Mouse (Mus musculus): ENCODE results near the gene Adam8.

DNA sequence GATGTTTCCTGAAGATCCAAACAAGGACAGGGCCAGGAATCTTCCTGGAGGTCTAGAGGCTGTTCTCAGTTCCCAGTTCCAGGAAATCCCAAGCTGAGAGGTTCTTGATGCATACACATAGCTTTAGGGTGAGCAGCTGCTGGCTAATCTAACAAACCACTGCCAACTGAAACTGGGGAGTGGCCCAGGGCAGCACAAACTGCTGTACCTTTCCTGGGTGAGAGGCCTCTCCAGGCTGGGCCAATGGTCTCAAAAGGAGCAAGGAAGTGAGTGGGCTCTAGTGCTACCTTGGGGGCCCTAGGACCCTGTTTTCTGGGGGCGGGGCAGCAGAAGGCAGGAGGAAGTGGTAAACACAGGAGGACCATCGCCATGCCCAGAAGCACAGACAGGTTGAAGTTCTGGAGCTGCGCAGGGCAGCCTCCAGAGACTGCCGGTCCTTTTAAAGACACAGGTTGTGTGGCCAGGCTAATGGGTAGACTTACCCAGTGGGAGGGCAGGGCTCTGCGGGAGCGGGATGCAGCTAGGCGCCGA lies 1.4 kb downstream of the Adam8 start:
- TF ChIP-seq POLR2A (IDR thresholded peaks at IDR 0.05; ENCODE audit: low read depth, low read length) (no peak), CTCF (IDR thresholded peaks at IDR 0.05; ENCODE audit: extremely low read depth, insufficient read depth, insufficient read length, insufficient replicate concordance) (no peak)
